Mouse (Mus musculus) embryonic fibroblast, embryonic 13.5 days (primary cell): ENCODE data around the gene Polr2a.
A peak's percentile ranks its signal among the peaks of the same experiment; 100 is the strongest.

Experiments
- CTCF ChIP-seq: IDR thresholded peaks from 2 replicates; pipeline ENCODE4 v1.5.1; 2011; ENCODE audit warnings: mild to moderate bottlenecking, control low read depth, low read length, moderate library complexity, borderline replicate concordance; ENCODE audit not compliant: insufficient read depth
- POLR2A ChIP-seq: IDR thresholded peaks from 2 replicates; pipeline ENCODE4 v1.6.1; 2011; ENCODE audit warnings: low read depth, mild to moderate bottlenecking, control low read depth, low read length, moderate library complexity

GRCm38 (mm10) chr11:69715482-69715881 is 43.0 kb downstream of the Polr2a start:
- no peak for TF ChIP-seq POLR2A
- TF ChIP-seq CTCF, result peak; percentile 43; the same call in 1 of the 2 replicates
